Mouse (Mus musculus): ENCODE measurements around the gene Tsc22d3.
"Not testable (repeated sequence)": the region's sequence is repeated elsewhere in the genome, so short reads cannot be mapped to it uniquely, and the experiment has no call there.

Gene Tsc22d3

GRCm38 (mm10) chrX:140501401-140502301 is 98.8 kb downstream of the Tsc22d3 start:
- DNase-seq (ENCODE audit: low read depth, low spot score), result peak; percentile 18

- no peak for DNase-seq (ENCODE audit: low read depth, low spot score)
Measured at GRCm38 (mm10) chrX:140500306-140500705, 100.2 kb downstream of the Tsc22d3 start.

GRCm38 (mm10) chrX:140498431-140498830 is 102.0 kb downstream of the Tsc22d3 start:
- DNase-seq (ENCODE audit: low read depth, low spot score), result not testable (repeated sequence)

GRCm38 (mm10) chrX:140494170-140494569 is 106.3 kb downstream of the Tsc22d3 start:
- no peak for DNase-seq (ENCODE audit: low read depth, low spot score)

GRCm38 (mm10) chrX:140493527-140494029 is 106.9 kb downstream of the Tsc22d3 start:
- no peak for DNase-seq (ENCODE audit: low read depth, low spot score)

GRCm38 (mm10) chrX:140491884-140492571 is 108.4 kb downstream of the Tsc22d3 start:
- peak; percentile 76 for DNase-seq (ENCODE audit: low read depth, low spot score)

GRCm38 (mm10) chrX:140490203-140490602 is 110.3 kb downstream of the Tsc22d3 start:
- no peak for DNase-seq (ENCODE audit: low read depth, low spot score)

All from CD4-positive, CD25-positive, alpha-beta regulatory T cell, adult 2 months (primary cell).